In the genomic region with DNA sequence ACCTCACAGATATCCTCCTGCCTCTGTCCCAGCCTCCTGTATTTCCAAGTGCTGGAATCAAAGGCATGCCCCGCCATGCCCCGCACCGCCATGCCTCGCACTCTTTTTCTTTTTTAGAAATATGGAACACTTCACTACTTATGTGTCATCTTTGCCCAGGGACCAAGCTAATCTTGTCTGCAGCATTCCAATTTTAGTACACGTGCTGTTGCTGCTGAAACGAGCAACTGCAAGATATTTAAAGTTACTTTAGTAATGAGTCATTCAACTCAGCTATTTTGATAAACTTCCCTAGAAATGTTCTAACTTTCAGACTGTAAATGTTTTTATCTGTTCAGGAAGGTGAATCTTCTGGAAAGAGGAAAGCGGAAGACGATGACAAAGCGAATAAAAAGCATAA, we compare ENCODE assay signal across 15 mouse cellular contexts. TPM values are rescaled to one million over a fixed set of nuclear protein-coding genes. Genes with fewer than 3 reads are reported as not detected.
A peak's percentile ranks its signal among the peaks of the same experiment; 100 is the strongest.
DNase-seq lines count a peak whose midpoint lies in the region.
"Had no signal": no experiment of that assay in that cellular context is flagged by ENCODE, and none has a peak within 500 bp of the region (broad histone marks: within the 10 kb centered on the region; RNA-seq: fewer than 3 reads in every experiment).

No protein-coding gene starts in this region.

- DNase-seq in frontal cortex, adult 2 months (ENCODE audit: extremely low spot score in 1 of 2, low spot score in 1 of 2): peak; percentile 56 to 64
- DNase-seq in frontal cortex, postnatal 10 days (ENCODE audit: low spot score in 2 of 2): no peak
- peak; percentile 41 for DNase-seq in left cerebral cortex, adult 11 months (ENCODE audit: low spot score)
- no peak for DNase-seq in left cerebral cortex, postnatal 4 days
- DNase-seq in 3T3-L1 (ENCODE audit: low read depth, low spot score): peak; percentile 27
- DNase-seq in brain, adult 2 months (ENCODE audit: low read depth, low spot score): peak; percentile 84
- DNase-seq in thymus, postnatal 10 days (ENCODE audit: low spot score in 2 of 2): no peak
- DNase-seq in kidney, adult 9 months: no peak
- DNase-seq: cerebellum, adult 9-11 months; heart, postnatal 4 days; kidney, postnatal 4 days; layer of hippocampus, adult 9-11 months; liver, postnatal 0 days; lung, postnatal 10 days; thymus, adult 2 months had no signal

- intact Hi-C loops in left cerebral cortex, postnatal 4 days (cut with DNase I): loop anchor here (5.0 kb wide), 1 partner anchor 41 kb away; no protein-coding TSS in a partner anchor

RNA-seq across cellular contexts. Expression of a gene that starts 24.5 kb away (rescaled TPM):
- 16.5 and 17.3 TPM in 2 replicates for polyA plus RNA-seq in frontal cortex, adult 2 months (2012; rRNA removed)
- 10 to 100 TPM; 36.9 to 38.3 TPM for total RNA-seq in left cerebral cortex, postnatal 4 days (2021)

RNA-seq across cellular contexts. Expression of a gene that starts 56.1 kb away (rescaled TPM):
- 32.2 and 34.6 TPM in 2 replicates for polyA plus RNA-seq in frontal cortex, adult 2 months (2012; rRNA removed)
- 100 to 1,000 TPM; 108 to 111 TPM for total RNA-seq in left cerebral cortex, postnatal 4 days (2021)

Comparison
In these comparisons a context has a peak if more than half of its experiments do, and no peak if none do; other contexts are left out.
1. DNase-seq: peak in frontal cortex, adult 2 months (2 of 2), left cerebral cortex, adult 11 months (single experiment), 3T3-L1 (single experiment) and brain, adult 2 months (single experiment); none in frontal cortex, postnatal 10 days (0 of 2), left cerebral cortex, postnatal 4 days (single experiment), thymus, postnatal 10 days (0 of 2) and kidney, adult 9 months (single experiment).